Mouse (Mus musculus) ES-Bruce4 (cell line): ENCODE measurements around the gene Zfp865.

Source experiments
- CTCF ChIP-seq: IDR thresholded peaks from one replicate; pipeline ENCODE4 v1.8.1; 2011; ENCODE audit warnings: low read depth, low read length
- EP300 ChIP-seq: IDR thresholded peaks from 2 replicates; pipeline ENCODE4 v1.6.1; 2011; ENCODE audit warnings: low read depth, low read length; ENCODE audit not compliant: insufficient read depth

GRCm38 (mm10) chr7:5038940-5039339 lies 18.8 kb downstream of the Zfp865 start:
- no peak for TF ChIP-seq EP300
- no peak for TF ChIP-seq CTCF
